Mouse (Mus musculus) limb, embryonic 15.5 days (tissue): ENCODE data around the gene Usp35. TPM values are rescaled to one million over a fixed set of nuclear protein-coding genes. Genes with fewer than 3 reads are reported as not detected.

Experiments used
- ATAC-seq: fragments of 200-750 bp; cut with Nextera tagmentation; 2 replicates; pipeline ENCODE4 v1.8.0; 2017; ENCODE audit warnings: low read depth, moderate TSS enrichment; ENCODE audit not compliant: insufficient number of reproducible peaks, low FRiP score, low TSS enrichment
- H3K27ac ChIP-seq: fragments of 300-500 bp; sonication (generic); 2 replicates; pipeline ENCODE4 v1.5.1; 2015; ENCODE audit warnings: moderate library complexity, mild to moderate bottlenecking, inconsistent platforms
- H3K27me3 ChIP-seq: fragments of 300-500 bp; sonication (generic); 2 replicates; pipeline ENCODE4 v1.6.1; 2015; ENCODE audit warnings: inconsistent platforms
- H3K36me3 ChIP-seq: fragments of 300-500 bp; sonication (generic); 2 replicates; pipeline ENCODE4 v1.6.1; 2015; ENCODE audit warnings: inconsistent platforms
- H3K4me1 ChIP-seq: fragments of 300-500 bp; sonication (generic); 2 replicates; pipeline ENCODE4 v1.6.1; 2015; ENCODE audit warnings: inconsistent platforms
- H3K4me2 ChIP-seq: fragments of 300-500 bp; sonication (generic); 2 replicates; pipeline ENCODE4 v1.6.1; 2015; ENCODE audit warnings: mild to moderate bottlenecking, inconsistent platforms
- H3K4me3 ChIP-seq: fragments of 300-500 bp; sonication (generic); 2 replicates; pipeline ENCODE4 v1.5.1; 2015; ENCODE audit warnings: mild to moderate bottlenecking, inconsistent platforms
- H3K9ac ChIP-seq: fragments of 300-500 bp; sonication (generic); 2 replicates; pipeline ENCODE4 v1.6.1; 2015; ENCODE audit warnings: inconsistent platforms
- H3K9me3 ChIP-seq: fragments of 300-500 bp; sonication (generic); 2 replicates; pipeline ENCODE4 v1.6.1; 2016; ENCODE audit warnings: inconsistent platforms
- WGBS: fragments of 180-500 bp; shearing (Covaris S2); methylation state at CpG from one replicate; pipeline ENCODE4 v1.1.7; 2015; 5-methylcytosine and 5-hydroxymethylcytosine counted together
- polyA plus RNA-seq: library from polyadenylated mRNA; unstranded; fragments of >200 nt; fragmentation: Nextera tagmentation; extraction: Ambion mirVana; gene quantifications from 2 replicates; pipeline ENCODE4 v1.2.1, GENCODE M21; 2015

Gene Usp35
- polyA plus RNA-seq, 1 experiment from 2014 or later: 2.2 TPM

GRCm38 (mm10) chr7:97356253-97356652 lies 24.4 kb upstream of the Usp35 start:
- no peaks in the 10 kb centered on the region for H3K36me3 ChIP-seq
- no peak for ATAC-seq
- WGBS: 74% methylated on average over 5 of the region's 5 CpGs

GRCm38 (mm10) chr7:97355068-97355841 lies 23.4 kb upstream of the Usp35 start:
- H3K27me3 ChIP-seq: no peaks in the 10 kb centered on the region
- no peaks in the 10 kb centered on the region for H3K36me3 ChIP-seq
- no peak overlapping the region for H3K27ac ChIP-seq
- H3K4me3 ChIP-seq: no peak overlapping the region
- ATAC-seq: no peak
- WGBS: 45% methylated on average over 13 of the region's 13 CpGs
- no peak overlapping the region for H3K9ac ChIP-seq
- H3K4me1 ChIP-seq: no peaks in the 10 kb centered on the region
- no peaks in the 10 kb centered on the region for H3K9me3 ChIP-seq
- no peak overlapping the region for H3K4me2 ChIP-seq

More at GRCm38 (mm10) chr7:97356253-97356652, 24.4 kb upstream of the Usp35 start:
- Histone ChIP-seq H3K4me2 (no peak overlapping the region), H3K9me3 (no peaks in the 10 kb centered on the region), H3K9ac (no peak overlapping the region), H3K27ac (no peak overlapping the region), H3K4me1 (no peaks in the 10 kb centered on the region), H3K27me3 (no peaks in the 10 kb centered on the region), H3K4me3 (no peak overlapping the region)

GRCm38 (mm10) chr7:97353356-97353755 lies 21.5 kb upstream of the Usp35 start:
- no peaks in the 10 kb centered on the region for H3K9me3 ChIP-seq
- H3K4me3 ChIP-seq: no peak overlapping the region
- H3K4me1 ChIP-seq: no peaks in the 10 kb centered on the region
- 91% methylated on average over 6 of the region's 6 CpGs for WGBS
- no peak overlapping the region for H3K27ac ChIP-seq
- no peaks in the 10 kb centered on the region for H3K27me3 ChIP-seq
- H3K36me3 ChIP-seq: peaks cover 6% of the 10 kb centered on the region; the same call in 1 of the 2 replicates
- H3K4me2 ChIP-seq: no peak overlapping the region
- no peak overlapping the region for H3K9ac ChIP-seq
- ATAC-seq: no peak

GRCm38 (mm10) chr7:97351792-97352513 lies 20.1 kb upstream of the Usp35 start:
- no peak overlapping the region for H3K9ac ChIP-seq
- H3K27ac ChIP-seq: no peak overlapping the region
- peaks cover 16% of the 10 kb centered on the region; the same call in 1 of the 2 replicates for H3K36me3 ChIP-seq
- H3K4me2 ChIP-seq: no peak overlapping the region
- no peaks in the 10 kb centered on the region for H3K9me3 ChIP-seq
- WGBS: 79% methylated on average over 11 of the region's 11 CpGs
- no peak overlapping the region for H3K4me3 ChIP-seq
- no peak for ATAC-seq
- H3K4me1 ChIP-seq: no peaks in the 10 kb centered on the region
- H3K27me3 ChIP-seq: no peaks in the 10 kb centered on the region

- Histone ChIP-seq H3K4me2 (no peak overlapping the region), H3K4me3 (no peak overlapping the region), H3K27me3 (no peaks in the 10 kb centered on the region), H3K36me3 (peaks cover 16% of the 10 kb centered on the region; the same call in 1 of the 2 replicates), H3K9me3 (no peaks in the 10 kb centered on the region), H3K9ac (no peak overlapping the region), H3K27ac (no peak overlapping the region), H3K4me1 (no peaks in the 10 kb centered on the region; the same call in 1 of the 2 replicates)
- WGBS: 83% methylated on average over 5 of the region's 5 CpGs
- no peak; the same call in 1 of the 2 replicates for ATAC-seq
Measured at GRCm38 (mm10) chr7:97350891-97351290, 19.1 kb upstream of the Usp35 start.

- Histone ChIP-seq H3K4me3 (no peak overlapping the region), H3K9ac (no peak overlapping the region), H3K27me3 (no peaks in the 10 kb centered on the region), H3K4me2 (no peak overlapping the region), H3K27ac (no peak overlapping the region), H3K4me1 (peaks cover 7% of the 10 kb centered on the region; the same call in 1 of the 2 replicates), H3K9me3 (no peaks in the 10 kb centered on the region), H3K36me3 (peaks cover 16% of the 10 kb centered on the region; the same call in 1 of the 2 replicates)
- WGBS: 82% methylated on average over 6 of the region's 6 CpGs
- no peak for ATAC-seq
Measured at GRCm38 (mm10) chr7:97349438-97349837, 17.6 kb upstream of the Usp35 start.

- Histone ChIP-seq H3K9ac (no peak overlapping the region), H3K4me2 (no peak overlapping the region), H3K27me3 (no peaks in the 10 kb centered on the region), H3K4me1 (peaks cover 7% of the 10 kb centered on the region; the same call in 1 of the 2 replicates), H3K27ac (no peak overlapping the region), H3K36me3 (peaks cover 16% of the 10 kb centered on the region; the same call in 1 of the 2 replicates), H3K9me3 (no peaks in the 10 kb centered on the region), H3K4me3 (no peak overlapping the region)
- 87% methylated on average over 5 of the region's 5 CpGs for WGBS
- ATAC-seq: no peak
Measured at GRCm38 (mm10) chr7:97348836-97349235, 17.0 kb upstream of the Usp35 start.

GRCm38 (mm10) chr7:97348318-97348717 lies 16.5 kb upstream of the Usp35 start:
- H3K9me3 ChIP-seq: no peaks in the 10 kb centered on the region

GRCm38 (mm10) chr7:97347464-97347863 lies 15.6 kb upstream of the Usp35 start:
- H3K27me3 ChIP-seq: no peaks in the 10 kb centered on the region
- peaks cover 16% of the 10 kb centered on the region; the same call in 1 of the 2 replicates for H3K36me3 ChIP-seq
- H3K4me2 ChIP-seq: no peak overlapping the region
- no peaks in the 10 kb centered on the region for H3K9me3 ChIP-seq
- peaks cover 7% of the 10 kb centered on the region; the same call in 1 of the 2 replicates for H3K4me1 ChIP-seq
- no peak overlapping the region for H3K27ac ChIP-seq
- H3K4me3 ChIP-seq: no peak overlapping the region
- no peak for ATAC-seq
- no peak overlapping the region for H3K9ac ChIP-seq
- WGBS: 97% methylated on average over 15 of the region's 15 CpGs

More at GRCm38 (mm10) chr7:97348318-97348717, 16.5 kb upstream of the Usp35 start:
- H3K36me3 ChIP-seq: peaks cover 16% of the 10 kb centered on the region; the same call in 1 of the 2 replicates
- WGBS: 79% methylated on average over 3 of the region's 3 CpGs
- ATAC-seq: no peak
- H3K9ac ChIP-seq: no peak overlapping the region
- no peaks in the 10 kb centered on the region for H3K27me3 ChIP-seq
- no peak overlapping the region for H3K27ac ChIP-seq
- peaks cover 7% of the 10 kb centered on the region; the same call in 1 of the 2 replicates for H3K4me1 ChIP-seq
- H3K4me3 ChIP-seq: no peak overlapping the region
- H3K4me2 ChIP-seq: no peak overlapping the region

GRCm38 (mm10) chr7:97346822-97347166 lies 15.0 kb upstream of the Usp35 start:
- ATAC-seq: no peak

GRCm38 (mm10) chr7:97346111-97346821 lies 14.4 kb upstream of the Usp35 start:
- peaks cover 7% of the 10 kb centered on the region; the same call in 1 of the 2 replicates for H3K4me1 ChIP-seq
- no peak for ATAC-seq
- no peak overlapping the region for H3K4me3 ChIP-seq
- no peaks in the 10 kb centered on the region for H3K9me3 ChIP-seq
- H3K27ac ChIP-seq: no peak overlapping the region
- no peaks in the 10 kb centered on the region for H3K27me3 ChIP-seq
- H3K9ac ChIP-seq: no peak overlapping the region
- H3K36me3 ChIP-seq: peaks cover 16% of the 10 kb centered on the region; the same call in 1 of the 2 replicates
- 70% methylated on average over 9 of the region's 9 CpGs for WGBS
- no peak overlapping the region for H3K4me2 ChIP-seq

More at GRCm38 (mm10) chr7:97346822-97347166, 15.0 kb upstream of the Usp35 start:
- Histone ChIP-seq H3K4me3 (no peak overlapping the region), H3K27ac (no peak overlapping the region), H3K9ac (no peak overlapping the region), H3K4me1 (peaks cover 7% of the 10 kb centered on the region; the same call in 1 of the 2 replicates), H3K4me2 (no peak overlapping the region), H3K27me3 (no peaks in the 10 kb centered on the region), H3K9me3 (no peaks in the 10 kb centered on the region), H3K36me3 (peaks cover 16% of the 10 kb centered on the region; the same call in 1 of the 2 replicates)
- 87% methylated on average over 4 of the region's 4 CpGs for WGBS
